Mouse (Mus musculus): ENCODE data around the gene Akap7. TPM values are rescaled to one million over a fixed set of nuclear protein-coding genes. Genes with fewer than 3 reads are reported as not detected.
A peak's percentile ranks its signal among the peaks of the same experiment; 100 is the strongest.

Akap7 gene
- total and polyA plus RNA-seq, 3 experiments: 17.2 to 59.1 (median 56.2) TPM

DNA sequence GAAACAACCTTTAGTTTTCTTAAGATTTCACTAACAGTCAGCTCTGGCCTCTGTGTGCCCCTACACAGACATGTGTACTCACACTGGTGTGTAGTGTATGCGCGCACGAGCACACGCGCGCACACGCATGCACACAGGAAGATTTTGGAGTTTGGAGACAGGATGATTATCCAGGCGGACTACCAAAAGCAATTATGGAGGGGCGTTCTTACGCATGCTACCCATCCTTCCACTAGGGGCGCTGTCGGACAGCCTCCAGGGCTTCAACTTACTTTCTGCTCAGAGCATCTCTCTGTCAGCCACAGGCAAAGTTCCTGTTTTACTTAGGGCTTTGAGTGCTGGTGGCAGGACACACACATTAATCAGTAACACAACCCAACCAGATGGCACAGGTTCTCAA, 57.6 kb downstream of the Akap7 start:
- intact Hi-C loops (cut with DNase I): no loop called here
- TF ChIP-seq POLR2A (IDR thresholded peaks at IDR 0.05; ENCODE audit: insufficient read depth, low read depth, low read length) (no peak), CTCF (IDR thresholded peaks at IDR 0.05) (peak; percentile 91), EP300 (IDR thresholded peaks at IDR 0.05; ENCODE audit: insufficient read depth, low read depth, low read length) (no peak)
- peak; percentile 42 to 60 for DNase-seq
- Histone ChIP-seq H3K4me1 (ENCODE audit: control insufficient read depth, insufficient read depth, low read length) (no peaks in the 10 kb centered on the region), H3K27me3 (ENCODE audit: control insufficient read depth, insufficient read depth, low read length) (no peaks in the 10 kb centered on the region), H3K79me2 (replicated peaks; ENCODE audit: control insufficient read depth, insufficient read depth, low read length) (no peaks in the 10 kb centered on the region), H3K4me3 (no peak overlapping the region), H3K36me3 (ENCODE audit: control insufficient read depth, insufficient read depth, low read length) (no peaks in the 10 kb centered on the region), H3K27ac (no peak overlapping the region), H3K9ac (ENCODE audit: low read depth, low read length) (no peak overlapping the region)
- WGBS: 44% methylated on average over 12 of the region's 12 CpGs

DNA sequence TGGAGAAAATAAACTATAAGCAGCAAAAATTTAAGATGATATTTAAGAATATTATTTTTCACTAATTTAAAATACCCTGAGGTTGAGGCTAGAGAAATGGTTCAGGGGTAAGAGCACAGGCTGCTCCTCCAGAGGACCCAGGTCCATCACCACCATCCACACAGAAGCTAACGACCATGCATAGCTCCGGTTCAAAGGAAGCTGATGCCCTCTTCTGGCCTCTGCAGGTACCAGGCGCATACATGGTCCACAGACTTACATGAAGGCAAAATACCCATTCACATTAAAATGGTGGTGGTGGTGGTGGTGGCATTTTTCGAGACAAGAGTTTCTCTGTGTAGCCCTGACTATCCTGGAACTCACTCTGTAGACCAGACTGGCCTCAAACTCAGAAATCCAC, 61.5 kb downstream of the Akap7 start:
- Histone ChIP-seq H3K9ac (ENCODE audit: low read depth, low read length) (no peak overlapping the region), H3K4me3 (no peak overlapping the region), H3K79me2 (replicated peaks; ENCODE audit: control insufficient read depth, insufficient read depth, low read length) (no peaks in the 10 kb centered on the region), H3K27me3 (ENCODE audit: control insufficient read depth, insufficient read depth, low read length) (no peaks in the 10 kb centered on the region), H3K27ac (no peak overlapping the region), H3K36me3 (ENCODE audit: control insufficient read depth, insufficient read depth, low read length) (no peaks in the 10 kb centered on the region), H3K4me1 (ENCODE audit: control insufficient read depth, insufficient read depth, low read length) (no peaks in the 10 kb centered on the region)
- 72% methylated on average over 4 of the region's 4 CpGs for WGBS
- intact Hi-C loops (cut with DNase I): no loop called here
- DNase-seq: no peak
- TF ChIP-seq CTCF (IDR thresholded peaks at IDR 0.05): peak; percentile 38
- TF ChIP-seq POLR2A (IDR thresholded peaks at IDR 0.05; ENCODE audit: insufficient read depth, low read depth, low read length): no peak
- TF ChIP-seq EP300 (IDR thresholded peaks at IDR 0.05; ENCODE audit: insufficient read depth, low read depth, low read length): no peak

DNA sequence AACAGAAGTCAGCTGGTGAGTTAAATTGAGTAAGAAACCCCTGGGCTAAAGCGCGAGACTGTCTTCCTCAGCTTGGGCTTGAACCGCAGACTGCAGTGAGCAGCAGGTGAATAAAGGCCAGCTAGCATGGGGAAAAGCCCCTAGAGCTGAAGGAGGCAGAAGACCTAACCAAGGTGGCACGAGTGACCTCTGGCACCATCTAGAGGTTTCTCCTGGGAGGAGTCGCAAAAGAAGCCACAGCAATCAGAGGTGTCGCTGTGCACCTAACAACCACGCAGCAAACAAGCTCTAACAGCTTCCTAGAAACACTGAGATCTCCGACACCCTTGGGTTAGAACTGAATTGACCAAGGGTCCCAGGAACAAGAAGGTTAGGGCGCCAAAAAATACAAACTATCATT, 68.5 kb downstream of the Akap7 start:
- Histone ChIP-seq H3K4me3 (no peak overlapping the region), H3K79me2 (replicated peaks; ENCODE audit: control insufficient read depth, insufficient read depth, low read length) (no peaks in the 10 kb centered on the region), H3K27me3 (ENCODE audit: control insufficient read depth, insufficient read depth, low read length) (no peaks in the 10 kb centered on the region), H3K4me1 (ENCODE audit: control insufficient read depth, insufficient read depth, low read length) (no peaks in the 10 kb centered on the region), H3K36me3 (ENCODE audit: control insufficient read depth, insufficient read depth, low read length) (no peaks in the 10 kb centered on the region), H3K27ac (no peak overlapping the region), H3K9ac (ENCODE audit: low read depth, low read length) (no peak overlapping the region)
- WGBS: 52% methylated on average over 9 of the region's 9 CpGs
- intact Hi-C loops (cut with DNase I): no loop called here
- TF ChIP-seq CTCF (IDR thresholded peaks at IDR 0.05): peak; percentile 68
- no peak for TF ChIP-seq POLR2A (IDR thresholded peaks at IDR 0.05; ENCODE audit: insufficient read depth, low read depth, low read length)
- peak; percentile 9 to 24 for DNase-seq

DNA sequence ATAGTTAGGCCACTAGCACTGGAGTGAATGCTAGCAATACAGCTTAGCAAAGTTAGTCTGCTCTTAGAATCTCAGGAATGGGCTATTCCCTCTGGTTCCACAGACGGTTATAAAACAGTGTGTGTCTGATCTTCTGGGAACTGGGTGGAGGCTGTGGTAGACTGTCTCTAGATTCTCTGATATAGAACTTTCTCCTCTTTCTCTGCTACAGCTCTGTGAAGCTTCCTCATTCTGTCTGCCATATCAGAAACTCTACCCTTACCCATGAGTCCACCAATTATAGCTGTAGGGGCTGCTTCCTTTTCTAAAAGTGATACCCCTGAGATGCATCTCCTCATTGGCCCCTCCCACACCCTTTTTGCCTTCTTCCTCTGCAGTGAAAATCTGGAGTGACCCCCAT, 73.6 kb downstream of the Akap7 start:
- H3K27me3 ChIP-seq (ENCODE audit: control insufficient read depth, insufficient read depth, low read length): no peaks in the 10 kb centered on the region
- H3K4me3 ChIP-seq: no peak overlapping the region
- intact Hi-C loops (cut with DNase I): no loop called here
- no peaks in the 10 kb centered on the region for H3K4me1 ChIP-seq (ENCODE audit: control insufficient read depth, insufficient read depth, low read length)
- DNase-seq: no peak
- no peak overlapping the region for H3K27ac ChIP-seq
- no peaks in the 10 kb centered on the region for H3K79me2 ChIP-seq (replicated peaks; ENCODE audit: control insufficient read depth, insufficient read depth, low read length)
- 67% methylated on average over 1 of the region's 1 CpGs for WGBS
- no peaks in the 10 kb centered on the region for H3K36me3 ChIP-seq (ENCODE audit: control insufficient read depth, insufficient read depth, low read length)
- no peak overlapping the region for H3K9ac ChIP-seq (ENCODE audit: low read depth, low read length)
- TF ChIP-seq CTCF (IDR thresholded peaks at IDR 0.05): no peak
- no peak for TF ChIP-seq POLR2A (IDR thresholded peaks at IDR 0.05; ENCODE audit: insufficient read depth, low read depth, low read length)
- no peak for TF ChIP-seq EP300 (IDR thresholded peaks at IDR 0.05; ENCODE audit: insufficient read depth, low read depth, low read length)

DNA sequence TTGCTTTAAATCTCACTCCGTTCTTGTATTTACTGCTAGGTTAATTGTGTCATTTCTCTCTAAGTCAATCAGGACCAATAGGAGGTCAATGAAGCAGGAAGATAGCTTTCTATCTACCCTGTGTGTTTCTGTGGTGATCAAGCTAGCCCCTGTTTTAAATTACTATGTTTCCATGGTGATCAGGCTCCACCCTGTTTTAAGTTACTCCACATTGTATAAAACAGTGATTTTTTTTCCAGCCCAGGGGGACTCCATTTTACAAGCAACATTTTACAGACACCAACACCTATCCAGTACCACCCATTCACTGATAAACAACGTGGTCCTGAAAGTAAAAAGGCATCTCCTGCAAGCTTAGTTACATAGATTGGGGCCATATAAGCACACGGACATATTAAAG, 75.0 kb downstream of the Akap7 start:
- Histone ChIP-seq H3K9ac (ENCODE audit: low read depth, low read length) (no peak overlapping the region), H3K27me3 (ENCODE audit: control insufficient read depth, insufficient read depth, low read length) (no peaks in the 10 kb centered on the region), H3K4me3 (no peak overlapping the region), H3K4me1 (ENCODE audit: control insufficient read depth, insufficient read depth, low read length) (no peaks in the 10 kb centered on the region), H3K27ac (no peak overlapping the region), H3K36me3 (ENCODE audit: control insufficient read depth, insufficient read depth, low read length) (no peaks in the 10 kb centered on the region), H3K79me2 (replicated peaks; ENCODE audit: control insufficient read depth, insufficient read depth, low read length) (no peaks in the 10 kb centered on the region)
- WGBS: 79% methylated on average over 3 of the region's 3 CpGs
- no peak for DNase-seq
- intact Hi-C loops (cut with DNase I): no loop called here
- TF ChIP-seq POLR2A (IDR thresholded peaks at IDR 0.05; ENCODE audit: insufficient read depth, low read depth, low read length): no peak
- no peak for TF ChIP-seq EP300 (IDR thresholded peaks at IDR 0.05; ENCODE audit: insufficient read depth, low read depth, low read length)
- no peak for TF ChIP-seq CTCF (IDR thresholded peaks at IDR 0.05)

DNA sequence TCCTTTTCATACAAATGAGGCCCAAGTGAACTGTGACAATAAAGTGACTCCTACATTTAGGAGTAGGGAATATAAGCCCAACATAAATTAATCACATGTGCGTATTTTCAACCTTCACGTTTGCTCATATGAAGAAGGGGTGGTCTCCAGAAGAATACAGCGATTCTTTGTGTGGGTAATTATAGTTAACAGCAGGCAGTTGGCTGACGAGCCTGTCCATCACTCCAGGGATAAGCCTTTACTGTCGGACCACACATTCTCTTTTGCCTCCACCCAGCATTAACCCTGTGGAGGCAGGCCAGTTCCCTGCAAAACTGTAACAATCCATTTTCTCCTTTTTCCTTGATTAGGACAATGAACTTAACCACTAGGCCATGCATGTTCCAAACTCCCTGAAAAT, 76.3 kb downstream of the Akap7 start:
- no peak for TF ChIP-seq EP300 (IDR thresholded peaks at IDR 0.05; ENCODE audit: insufficient read depth, low read depth, low read length)
- no peak for TF ChIP-seq POLR2A (IDR thresholded peaks at IDR 0.05; ENCODE audit: insufficient read depth, low read depth, low read length)
- TF ChIP-seq CTCF (IDR thresholded peaks at IDR 0.05): no peak
- no peaks in the 10 kb centered on the region for H3K79me2 ChIP-seq (replicated peaks; ENCODE audit: control insufficient read depth, insufficient read depth, low read length)
- 72% methylated on average over 5 of the region's 5 CpGs for whole genome bisulfite sequencing
- intact Hi-C loops (cut with DNase I): no loop called here
- H3K36me3 ChIP-seq (ENCODE audit: control insufficient read depth, insufficient read depth, low read length): no peaks in the 10 kb centered on the region
- no peak overlapping the region for H3K4me3 ChIP-seq
- H3K4me1 ChIP-seq (ENCODE audit: control insufficient read depth, insufficient read depth, low read length): no peaks in the 10 kb centered on the region
- no peak overlapping the region for H3K27ac ChIP-seq
- no peaks in the 10 kb centered on the region for H3K27me3 ChIP-seq (ENCODE audit: control insufficient read depth, insufficient read depth, low read length)
- DNase-seq: no peak
- no peak overlapping the region for H3K9ac ChIP-seq (ENCODE audit: low read depth, low read length)
